Mouse (Mus musculus) kidney, embryonic 16.5 days (tissue): ENCODE results near the gene Cep72. TPM values are rescaled to one million over a fixed set of nuclear protein-coding genes. Genes with fewer than 3 reads are reported as not detected.
"Not testable (repeated sequence)": the region's sequence is repeated elsewhere in the genome, so short reads cannot be mapped to it uniquely, and the experiment has no call there.

ENCODE experiments used
- ATAC-seq: fragments of 200-750 bp; cut with Nextera tagmentation; 2 replicates; pipeline ENCODE4 v1.8.0; 2017; ENCODE audit warnings: moderate TSS enrichment; ENCODE audit not compliant: low FRiP score, low TSS enrichment
- H3K27ac ChIP-seq: fragments of 300-500 bp; sonication (generic); 2 replicates; pipeline ENCODE4 v1.5.1; 2014; ENCODE audit warnings: low read length
- H3K27me3 ChIP-seq: fragments of 300-500 bp; sonication (generic); 2 replicates; pipeline ENCODE4 v1.6.1; 2014; ENCODE audit warnings: low read length, control low read depth, mixed read lengths; ENCODE audit not compliant: insufficient read depth
- H3K36me3 ChIP-seq: fragments of 300-500 bp; sonication (generic); 2 replicates; pipeline ENCODE4 v1.6.1; 2014; ENCODE audit warnings: low read length, control low read depth, mixed read lengths; ENCODE audit not compliant: insufficient read depth
- H3K4me1 ChIP-seq: fragments of 300-500 bp; sonication (generic); 2 replicates; pipeline ENCODE4 v1.6.1; 2014; ENCODE audit warnings: low read length, control low read depth, mixed read lengths; ENCODE audit not compliant: insufficient read depth
- H3K4me2 ChIP-seq: fragments of 300-500 bp; sonication (generic); replicated peaks from 2 replicates; pipeline ENCODE4 v1.6.1; 2014; ENCODE audit warnings: low read depth, low read length
- H3K4me3 ChIP-seq: fragments of 300-500 bp; sonication (generic); 2 replicates; pipeline ENCODE4 v1.5.1; 2014; ENCODE audit warnings: mild to moderate bottlenecking, low read length
- H3K9ac ChIP-seq: fragments of 300-500 bp; sonication (generic); replicated peaks from 2 replicates; pipeline ENCODE4 v1.6.1; 2014; ENCODE audit warnings: low read length
- H3K9me3 ChIP-seq: fragments of 300-500 bp; sonication (generic); 2 replicates; pipeline ENCODE4 v1.6.1; 2016; ENCODE audit warnings: low read length, control low read depth
- WGBS: fragments of 180-500 bp; shearing (Covaris S2); extraction: QIAGEN DNeasy Blood & Tissue Kit; methylation state at CpG from one replicate; pipeline ENCODE4 v1.1.7; 2014; 5-methylcytosine and 5-hydroxymethylcytosine counted together
- polyA plus RNA-seq: library from polyadenylated mRNA; unstranded; fragments of >200 nt; fragmentation: Nextera tagmentation; extraction: Ambion mirVana; gene quantifications from 2 replicates; pipeline ENCODE4 v1.2.1, GENCODE M21; 2015

Cep72 gene
- polyA plus RNA-seq, 1 experiment from 2014 or later, result 18.4 TPM

DNA sequence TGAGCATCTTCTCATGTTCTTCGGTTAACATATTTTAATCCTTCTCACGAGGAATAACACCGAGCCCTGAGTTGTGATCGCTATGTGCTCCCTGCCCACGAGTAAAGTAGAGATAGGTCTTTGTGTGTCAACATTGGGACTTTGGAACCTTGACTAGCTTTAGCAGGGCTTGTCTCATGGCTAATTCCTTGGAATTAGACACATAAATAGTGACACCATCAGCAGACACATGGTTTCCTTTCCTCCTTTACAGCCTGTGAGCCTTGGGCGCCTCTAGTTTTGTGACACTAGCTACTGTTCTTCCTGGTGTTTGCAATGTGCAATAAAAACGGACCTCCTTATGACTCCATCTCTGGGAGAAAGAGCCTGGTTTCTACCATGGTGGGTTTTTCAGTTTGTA is 11.3 kb upstream of the Cep72 start:
- no peak for ATAC-seq
- no peaks in the 10 kb centered on the region for H3K4me1 ChIP-seq
- H3K4me2 ChIP-seq, result no peak overlapping the region
- H3K27me3 ChIP-seq, result peaks cover 5% of the 10 kb centered on the region; the same call in 1 of the 2 replicates
- no peak overlapping the region for H3K9ac ChIP-seq
- no peaks in the 10 kb centered on the region for H3K9me3 ChIP-seq
- 88% methylated on average over 7 of the region's 7 CpGs for WGBS
- H3K36me3 ChIP-seq, result no peaks in the 10 kb centered on the region
- no peak overlapping the region for H3K4me3 ChIP-seq
- H3K27ac ChIP-seq, result no peak overlapping the region

GRCm38 (mm10) chr13:74071714-74072113 is 9.6 kb upstream of the Cep72 start:
- no peak for ATAC-seq
- Histone ChIP-seq H3K4me2 (no peak overlapping the region), H3K9ac (no peak overlapping the region), H3K27me3 (peaks cover 5% of the 10 kb centered on the region; the same call in 1 of the 2 replicates), H3K9me3 (no peaks in the 10 kb centered on the region), H3K27ac (no peak overlapping the region), H3K4me1 (no peaks in the 10 kb centered on the region), H3K36me3 (no peaks in the 10 kb centered on the region), H3K4me3 (no peak overlapping the region)
- WGBS, result 66% methylated on average over 3 of the region's 3 CpGs

DNA sequence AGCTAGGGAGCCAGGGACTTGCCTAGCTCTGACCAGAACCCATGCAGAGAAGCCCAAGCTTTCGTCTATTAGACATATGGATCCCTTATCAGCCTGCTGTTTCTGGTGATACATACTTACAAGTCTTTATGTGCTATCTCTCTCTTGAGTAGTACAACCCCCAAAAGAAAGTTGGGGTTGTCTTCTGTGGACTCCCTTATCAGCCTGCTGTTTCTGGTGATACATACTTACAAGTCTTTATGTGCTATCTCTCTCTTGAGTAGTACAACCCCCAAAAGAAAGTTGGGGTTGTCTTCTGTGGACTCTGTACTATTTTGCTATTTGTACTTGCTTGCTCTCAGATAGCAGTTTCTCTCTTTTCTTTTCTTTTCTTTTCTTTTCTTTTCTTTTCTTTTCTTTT is 9.1 kb upstream of the Cep72 start:
- H3K9me3 ChIP-seq, ATAC-seq, H3K27me3 ChIP-seq, H3K9ac ChIP-seq, H3K4me3 ChIP-seq, H3K4me1 ChIP-seq, H3K27ac ChIP-seq, H3K36me3 ChIP-seq, H3K4me2 ChIP-seq: not testable (repeated sequence)
- WGBS, result 81% methylated on average over 1 of the region's 1 CpGs

DNA sequence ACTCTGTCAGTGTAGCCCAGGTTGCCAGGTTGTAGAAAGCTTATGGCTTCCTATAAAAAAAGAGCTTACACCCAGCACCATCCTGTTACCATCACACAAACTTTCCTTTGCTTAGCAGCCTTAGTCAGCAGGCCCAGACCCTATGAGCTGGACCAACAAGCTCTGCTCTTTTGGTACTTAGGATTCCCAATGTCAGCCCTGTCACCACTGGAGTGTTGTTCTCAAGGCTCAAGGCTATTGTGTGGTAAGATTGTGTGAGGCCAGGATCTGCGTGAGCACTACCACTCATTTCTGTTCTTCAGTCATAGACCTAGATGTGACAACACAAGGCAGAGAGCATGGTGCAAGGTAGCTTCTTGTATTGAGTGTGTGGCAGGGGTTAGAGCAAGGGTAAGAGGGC is 4.5 kb upstream of the Cep72 start:
- Histone ChIP-seq H3K36me3 (no peaks in the 10 kb centered on the region), H3K4me1 (peaks cover 3% of the 10 kb centered on the region; the same call in 1 of the 2 replicates), H3K9me3 (no peaks in the 10 kb centered on the region), H3K27ac (no peak overlapping the region), H3K27me3 (no peaks in the 10 kb centered on the region), H3K9ac (no peak overlapping the region), H3K4me2 (no peak overlapping the region), H3K4me3 (no peak overlapping the region)
- WGBS, result 90% methylated on average over 1 of the region's 1 CpGs
- no peak for ATAC-seq

- Histone ChIP-seq H3K4me1 (peaks cover 10% of the 10 kb centered on the region; the same call in 1 of the 2 replicates), H3K9me3 (no peaks in the 10 kb centered on the region), H3K27me3 (no peaks in the 10 kb centered on the region), H3K4me2 (no peak overlapping the region), H3K4me3 (no peak overlapping the region), H3K9ac (no peak overlapping the region), H3K27ac (no peak overlapping the region), H3K36me3 (0 out of 2 replicates have a peak, but pooled peaks cover 5% of the 10 kb centered on the region)
- no peak for ATAC-seq
- WGBS, result 88% methylated on average over 1 of the region's 1 CpGs
These were observed 1.4 kb upstream of the Cep72 start for GRCm38 (mm10) chr13:74063340-74064050.

GRCm38 (mm10) chr13:74062378-74063128 is 454 bp upstream of the Cep72 start:
- peak overlapping the region; percentile 65 for H3K4me2 ChIP-seq
- WGBS, result 26% methylated on average over 11 of the region's 11 CpGs
- no peaks in the 10 kb centered on the region for H3K27me3 ChIP-seq
- peak overlapping the region; percentile 94 for H3K9ac ChIP-seq
- H3K9me3 ChIP-seq, result no peaks in the 10 kb centered on the region
- H3K27ac ChIP-seq, result no peak overlapping the region; the same call in 1 of the 2 replicates
- H3K36me3 ChIP-seq, result peaks cover 11% of the 10 kb centered on the region
- peaks cover 10% of the 10 kb centered on the region; the same call in 1 of the 2 replicates for H3K4me1 ChIP-seq
- ATAC-seq, result no peak; the same call in 1 of the 2 replicates
- H3K4me3 ChIP-seq, result peak overlapping the region; percentile 95

GRCm38 (mm10) chr13:74058081-74058480 is 4.0 kb downstream of the Cep72 start:
- H3K9ac ChIP-seq, result no peak overlapping the region
- H3K4me1 ChIP-seq, result peaks cover 10% of the 10 kb centered on the region; the same call in 1 of the 2 replicates
- no peak overlapping the region for H3K4me3 ChIP-seq
- no peak overlapping the region for H3K4me2 ChIP-seq
- H3K36me3 ChIP-seq, result peaks cover 16% of the 10 kb centered on the region
- WGBS, result 92% methylated on average over 9 of the region's 9 CpGs
- no peak for ATAC-seq
- no peaks in the 10 kb centered on the region for H3K27me3 ChIP-seq
- no peaks in the 10 kb centered on the region for H3K9me3 ChIP-seq
- H3K27ac ChIP-seq, result no peak overlapping the region

DNA sequence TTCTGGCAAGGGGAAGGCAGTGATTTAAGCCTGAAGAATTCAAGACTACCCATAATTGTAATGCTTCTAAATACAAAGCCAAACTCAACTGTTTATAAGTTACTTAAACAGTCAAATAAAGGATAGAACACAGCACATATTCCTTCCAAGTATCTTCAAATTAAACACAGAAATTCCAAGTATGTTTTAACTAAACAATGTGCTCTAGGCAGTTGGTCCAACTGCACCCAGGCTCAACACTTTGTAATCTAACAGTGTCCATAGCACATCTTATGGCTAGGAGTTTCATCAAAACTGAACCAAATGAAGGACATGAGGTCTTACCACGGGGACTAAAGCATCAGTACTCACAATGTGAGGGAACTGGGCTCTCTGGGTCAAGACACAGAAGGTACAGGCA is 5.9 kb downstream of the Cep72 start:
- H3K9me3 ChIP-seq, result no peaks in the 10 kb centered on the region
- no peak overlapping the region for H3K27ac ChIP-seq
- WGBS, result 92% methylated on average over 1 of the region's 1 CpGs

DNA sequence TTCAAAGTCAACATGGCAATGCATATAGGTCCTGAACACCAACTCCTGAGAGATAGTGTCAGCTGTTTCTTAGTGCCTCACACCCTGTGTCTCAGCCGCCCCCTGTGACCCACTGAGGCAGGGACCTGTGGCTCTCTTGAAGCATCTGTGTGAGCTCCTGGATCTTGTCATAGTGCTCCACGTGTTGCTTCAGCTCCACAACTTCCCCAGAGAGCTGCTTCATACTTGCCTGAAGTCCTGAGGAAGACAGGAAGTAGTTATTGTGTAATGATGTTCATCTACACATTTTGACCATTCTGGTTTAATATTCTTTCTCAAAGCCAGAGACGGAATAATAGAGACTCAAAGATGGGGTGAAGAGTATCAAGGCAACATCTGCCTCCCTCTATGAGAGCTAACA is 22.2 kb downstream of the Cep72 start:
- no peak overlapping the region for H3K9ac ChIP-seq
- 89% methylated on average over 3 of the region's 3 CpGs for WGBS
- no peaks in the 10 kb centered on the region for H3K9me3 ChIP-seq
- no peaks in the 10 kb centered on the region for H3K27me3 ChIP-seq
- ATAC-seq, result no peak
- no peak overlapping the region for H3K4me3 ChIP-seq
- peaks cover 35% of the 10 kb centered on the region for H3K36me3 ChIP-seq
- no peak overlapping the region for H3K4me2 ChIP-seq
- H3K4me1 ChIP-seq, result no peaks in the 10 kb centered on the region
- no peak overlapping the region for H3K27ac ChIP-seq

More for the DNA sequence above, 5.9 kb downstream of the Cep72 start:
- H3K9ac ChIP-seq, result no peak overlapping the region
- H3K27me3 ChIP-seq, result no peaks in the 10 kb centered on the region
- H3K4me3 ChIP-seq, result no peak overlapping the region
- no peak overlapping the region for H3K4me2 ChIP-seq
- H3K4me1 ChIP-seq, result peaks cover 4% of the 10 kb centered on the region; the same call in 1 of the 2 replicates
- peaks cover 19% of the 10 kb centered on the region for H3K36me3 ChIP-seq
- ATAC-seq, result no peak

- Histone ChIP-seq H3K4me1 (no peaks in the 10 kb centered on the region), H3K4me2 (no peak overlapping the region), H3K9me3 (no peaks in the 10 kb centered on the region), H3K9ac (no peak overlapping the region), H3K4me3 (no peak overlapping the region), H3K27ac (no peak overlapping the region), H3K36me3 (peaks cover 23% of the 10 kb centered on the region), H3K27me3 (no peaks in the 10 kb centered on the region)
- 89% methylated on average over 2 of the region's 2 CpGs for WGBS
- no peak for ATAC-seq
These were observed 26.3 kb downstream of the Cep72 start for GRCm38 (mm10) chr13:74035776-74036175.
